In genomic region chr9:51928116-51928515, GRCm38 (mm10) we compare ENCODE assay signal across 9 mouse cellular contexts. TPM values are rescaled to one million over a fixed set of nuclear protein-coding genes. Genes with fewer than 3 reads are reported as not detected.
DNase-seq lines count a peak whose midpoint lies in the region; ATAC-seq lines count a peak whose summit lies in the region.
"Had no signal": no experiment of that assay in that cellular context is flagged by ENCODE, and none has a peak within 500 bp of the region (broad histone marks: within the 10 kb centered on the region; RNA-seq: fewer than 3 reads in every experiment).

No protein-coding gene starts in this region.

- 0 out of 2 replicates have a peak, but pooled peaks have one; percentile 33 for ATAC-seq in kidney, embryonic 15.5 days (replicated peaks; ENCODE audit: low FRiP score)
- ATAC-seq in kidney, embryonic 14.5 days (ENCODE audit: low FRiP score, low TSS enrichment): no peak
- no peak for ATAC-seq in midbrain, embryonic 14.5 days (ENCODE audit: low FRiP score, low TSS enrichment)

- peak overlapping the region; percentile 27 for H3K4me2 ChIP-seq in kidney, embryonic 15.5 days
- no peak overlapping the region; the same call in 1 of the 2 replicates for H3K4me2 ChIP-seq in kidney, embryonic 14.5 days (replicated peaks; ENCODE audit: low read depth, low read length)
- H3K4me2 ChIP-seq in midbrain, embryonic 14.5 days (ENCODE audit: low read length): no peak overlapping the region

- no peak overlapping the region for H3K4me3 ChIP-seq in kidney, embryonic 15.5 days (replicated peaks)
- H3K4me3 ChIP-seq in kidney, embryonic 14.5 days (ENCODE audit: low read length): no peak overlapping the region
- H3K4me3 ChIP-seq in midbrain, embryonic 14.5 days (replicated peaks; ENCODE audit: low read depth, low read length): no peak overlapping the region

- WGBS in kidney, embryonic 15.5 days: 17% methylated on average over 10 of the region's 10 CpGs
- WGBS in kidney, embryonic 14.5 days: 19% methylated on average over 10 of the region's 10 CpGs
- 45% methylated on average over 10 of the region's 10 CpGs for WGBS in midbrain, embryonic 14.5 days

- no peaks in the 10 kb centered on the region for H3K9me3 ChIP-seq in kidney, embryonic 15.5 days (replicated peaks)
- H3K9me3 ChIP-seq in kidney, embryonic 14.5 days (ENCODE audit: control insufficient read depth, low read length): no peaks in the 10 kb centered on the region
- no peaks in the 10 kb centered on the region for H3K9me3 ChIP-seq in midbrain, embryonic 14.5 days (ENCODE audit: control insufficient read depth, low read length)

- H3K4me1 ChIP-seq in kidney, embryonic 15.5 days: peaks cover 5% of the 10 kb centered on the region
- H3K4me1 ChIP-seq in kidney, embryonic 14.5 days (ENCODE audit: control insufficient read depth, insufficient read depth, low read length): no peaks in the 10 kb centered on the region
- no peaks in the 10 kb centered on the region for H3K4me1 ChIP-seq in midbrain, embryonic 14.5 days (ENCODE audit: control insufficient read depth, insufficient read depth, low read length)

- intact Hi-C loops in left cerebral cortex, postnatal 36 days (cut with DNase I): no loop called here

- H3K27me3 ChIP-seq in kidney, embryonic 15.5 days: no peaks in the 10 kb centered on the region
- no peaks in the 10 kb centered on the region for H3K27me3 ChIP-seq in kidney, embryonic 14.5 days (ENCODE audit: control insufficient read depth, insufficient read depth, low read length)
- H3K27me3 ChIP-seq in midbrain, embryonic 14.5 days (ENCODE audit: control insufficient read depth, insufficient read depth, low read length): no peaks in the 10 kb centered on the region

- H3K27ac ChIP-seq in kidney, embryonic 15.5 days: no peak overlapping the region
- no peak overlapping the region for H3K27ac ChIP-seq in kidney, embryonic 14.5 days (ENCODE audit: low read depth, low read length)
- H3K27ac ChIP-seq in midbrain, embryonic 14.5 days (replicated peaks; ENCODE audit: low read depth, low read length): no peak overlapping the region

- no peak overlapping the region for H3K9ac ChIP-seq in kidney, embryonic 15.5 days
- H3K9ac ChIP-seq in kidney, embryonic 14.5 days (ENCODE audit: low read depth, low read length): no peak overlapping the region
- no peak overlapping the region for H3K9ac ChIP-seq in midbrain, embryonic 14.5 days (replicated peaks; ENCODE audit: low read length)

- peak; percentile 41 for DNase-seq in embryo, embryonic 11 days
- DNase-seq in gastrocnemius, postnatal 10 days: peak; percentile 21
- DNase-seq in midbrain, embryonic 14.5 days: peak; percentile 35
- DNase-seq in left cerebral cortex, postnatal 36 days (ENCODE audit: low spot score in 2 of 2): no peak
- no peak for DNase-seq in left cerebral cortex, adult 9 months (ENCODE audit: low spot score in 2 of 2)
- DNase-seq: cerebellum, adult 9-10 months; kidney, adult 2 months had no signal

- no peaks in the 10 kb centered on the region for H3K36me3 ChIP-seq in kidney, embryonic 15.5 days
- no peaks in the 10 kb centered on the region for H3K36me3 ChIP-seq in kidney, embryonic 14.5 days (ENCODE audit: control insufficient read depth, insufficient read depth, low read length)
- H3K36me3 ChIP-seq in midbrain, embryonic 14.5 days (ENCODE audit: control insufficient read depth, insufficient read depth, low read length): no peaks in the 10 kb centered on the region

RNA-seq across cellular contexts. Expression of gene Fdx1, which starts 35.2 kb away (rescaled TPM):
- 105 and 129 TPM in 2 replicates for polyA plus RNA-seq in kidney, embryonic 15.5 days (2015; fragmentation: Nextera tagmentation; extraction: Ambion mirVana)
- polyA plus RNA-seq in kidney, embryonic 14.5 days (2014; fragmentation: Nextera tagmentation; extraction: Ambion mirVana): 93.5 and 110 TPM in 2 replicates
- 10 to 100 TPM; 36.9 to 43.0 TPM for total RNA-seq in gastrocnemius, postnatal 10 days (2021)
- 43.0 and 48.9 TPM in 2 replicates for polyA plus RNA-seq in midbrain, embryonic 14.5 days (2014; fragmentation: Nextera tagmentation; extraction: Ambion mirVana)
- 10 to 100 TPM; 19.8 to 19.9 TPM for total RNA-seq in left cerebral cortex, postnatal 36 days (2021)

Comparison
In these comparisons a context has a peak if more than half of its experiments do, and no peak if none do; other contexts are left out.
1. DNase-seq: peak in embryo, embryonic 11 days (single experiment), gastrocnemius, postnatal 10 days (single experiment) and midbrain, embryonic 14.5 days (single experiment); none in left cerebral cortex, postnatal 36 days (0 of 2) and left cerebral cortex, adult 9 months (0 of 2).